Mouse (Mus musculus): ENCODE data around the gene Zzef1.
"Not testable (repeated sequence)": the region's sequence is repeated elsewhere in the genome, so short reads cannot be mapped to it uniquely, and the experiment has no call there.

The Zzef1 gene

GRCm38 (mm10) chr11:72795455-72796295 is at the start of gene Zzef1, which contains the start of gene Cyb5d2:
Gene Zzef1 (plus strand): TSS chr11:72796226.
Gene Cyb5d2 (minus strand): TSS chr11:72796142.
- peak; percentile 97 for DNase-seq (ENCODE audit: low spot score)

DNA sequence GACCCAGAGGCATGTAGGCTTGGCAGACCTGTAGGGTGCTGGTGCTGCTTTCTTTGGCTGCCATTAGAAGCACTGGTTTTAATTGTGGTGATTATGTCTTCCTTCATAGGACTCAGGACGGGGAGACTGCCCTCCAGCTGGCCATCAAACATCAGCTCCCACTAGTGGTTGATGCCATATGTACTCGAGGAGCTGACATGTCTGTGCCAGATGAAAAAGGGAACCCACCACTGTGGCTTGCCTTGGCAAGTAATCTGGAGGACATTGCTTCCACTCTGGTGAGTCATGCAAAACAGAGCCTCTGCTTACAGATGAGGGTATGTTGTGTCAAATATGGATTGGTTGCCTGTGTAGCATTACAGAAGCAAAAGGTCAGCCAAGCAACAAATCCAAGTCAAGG is 44.1 kb upstream of the Zzef1 start:
- DNase-seq (ENCODE audit: low spot score) = peak; percentile 3

DNA sequence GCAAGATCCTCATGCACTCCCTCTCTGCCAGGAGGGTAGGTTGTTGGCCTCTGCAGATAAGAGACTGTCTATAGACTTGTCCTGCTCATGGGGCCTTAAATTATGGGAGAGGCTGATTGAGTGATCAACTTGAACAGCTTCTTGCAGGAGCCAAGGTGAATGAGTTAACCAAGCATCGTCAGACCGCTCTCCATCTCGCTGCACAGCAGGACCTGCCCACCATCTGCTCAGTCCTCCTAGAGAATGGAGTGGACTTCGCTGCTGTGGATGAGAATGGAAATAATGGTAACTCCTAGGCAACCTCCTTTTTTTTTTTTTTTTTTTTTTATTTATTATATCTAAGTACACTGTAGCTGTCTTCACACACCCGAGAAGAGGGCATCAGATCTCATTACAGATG is 37.7 kb upstream of the Zzef1 start:
- no peak for DNase-seq (ENCODE audit: low spot score)

- no peak for DNase-seq (ENCODE audit: low spot score)
Measured at GRCm38 (mm10) chr11:72759581-72759980, 36.4 kb upstream of the Zzef1 start.

DNA sequence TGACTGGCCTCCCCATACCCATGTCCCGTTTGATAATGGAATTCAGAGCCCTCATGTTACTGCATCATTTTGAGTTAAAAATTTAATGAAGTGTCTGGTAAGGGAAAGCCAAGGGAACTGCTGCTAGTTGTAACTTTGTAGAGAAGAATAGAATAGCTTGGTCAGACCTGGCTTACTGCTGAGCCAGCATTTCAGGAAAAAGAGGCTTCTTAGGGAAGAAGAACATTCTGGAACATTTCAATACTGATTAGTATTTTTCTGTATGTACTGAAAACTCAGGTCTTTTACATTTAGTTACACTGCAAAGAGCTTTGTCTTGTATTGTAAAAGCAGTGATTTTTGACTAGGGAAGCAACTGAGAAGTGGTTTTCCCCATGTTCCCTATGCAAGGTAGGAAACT is 35.2 kb upstream of the Zzef1 start:
- DNase-seq (ENCODE audit: low spot score) = no peak

GRCm38 (mm10) chr11:72764270-72764669 is 31.8 kb upstream of the Zzef1 start:
- DNase-seq (ENCODE audit: low spot score) = no peak

DNA sequence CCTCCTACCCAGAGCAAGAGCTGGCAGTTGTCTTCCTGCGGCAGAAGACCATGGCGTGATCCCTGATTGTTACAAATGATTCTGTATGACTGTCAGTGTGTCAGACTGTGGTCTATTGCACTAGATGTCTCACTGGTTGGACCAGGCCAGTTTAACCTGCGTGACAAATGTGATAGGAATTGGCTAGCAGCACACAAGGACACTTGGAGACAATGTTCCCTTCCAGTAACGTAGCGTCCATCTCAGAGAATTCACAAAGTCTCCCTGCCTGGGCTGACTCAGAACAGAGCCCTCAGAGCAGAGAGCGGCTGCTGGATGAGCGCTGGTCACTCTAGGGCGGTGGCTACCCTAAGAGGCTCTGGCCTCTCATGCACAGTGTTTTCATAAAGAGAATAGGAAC is 28.3 kb upstream of the Zzef1 start:
- no peak for DNase-seq (ENCODE audit: low spot score)

DNA sequence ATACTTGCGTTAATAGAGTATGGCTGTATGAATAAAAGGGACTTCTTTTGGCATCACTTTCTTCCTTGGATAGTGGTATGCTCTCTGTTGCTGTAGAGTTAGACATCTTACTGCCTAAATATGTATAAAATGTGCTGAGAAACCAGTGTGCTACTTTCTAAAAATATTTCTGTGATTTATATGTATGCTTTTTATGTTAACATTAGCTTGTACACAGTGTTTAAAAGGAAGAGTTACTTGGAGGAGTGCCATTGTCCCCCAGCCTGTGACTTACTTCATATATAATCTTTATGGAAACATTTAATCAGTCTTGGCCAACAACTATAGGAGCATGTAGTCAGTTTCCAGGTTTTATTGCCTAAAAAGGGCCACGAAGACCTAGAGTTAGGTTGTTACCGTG is 27.0 kb upstream of the Zzef1 start:
- no peak for DNase-seq (ENCODE audit: low spot score)

DNA sequence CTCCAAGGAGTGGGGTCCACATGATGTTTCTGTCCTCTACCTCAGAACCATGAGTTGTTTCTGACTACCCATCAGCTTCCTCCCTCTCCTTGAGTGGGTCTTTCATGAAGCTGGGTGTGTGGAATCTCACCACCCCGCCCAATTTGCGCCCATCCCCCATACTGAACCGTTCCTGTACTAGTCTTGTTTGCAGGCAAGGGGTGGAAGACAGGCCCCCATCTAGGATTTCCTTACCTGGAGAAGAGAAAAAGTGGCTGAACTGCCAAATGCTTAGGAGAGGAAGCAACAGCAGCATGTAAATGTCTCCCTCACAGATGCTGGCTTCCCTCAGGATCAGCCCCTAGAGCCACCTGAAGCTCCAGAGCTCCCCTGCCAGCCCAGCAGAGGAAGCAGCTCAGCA is 25.7 kb upstream of the Zzef1 start:
- DNase-seq (ENCODE audit: low spot score) = no peak

GRCm38 (mm10) chr11:72770816-72771215 is 25.2 kb upstream of the Zzef1 start:
- no peak for DNase-seq (ENCODE audit: low spot score)

GRCm38 (mm10) chr11:72771461-72771860 is 24.6 kb upstream of the Zzef1 start:
- no peak for DNase-seq (ENCODE audit: low spot score)

GRCm38 (mm10) chr11:72772611-72773010 is 23.4 kb upstream of the Zzef1 start:
- DNase-seq (ENCODE audit: low spot score) = not testable (repeated sequence)

DNA sequence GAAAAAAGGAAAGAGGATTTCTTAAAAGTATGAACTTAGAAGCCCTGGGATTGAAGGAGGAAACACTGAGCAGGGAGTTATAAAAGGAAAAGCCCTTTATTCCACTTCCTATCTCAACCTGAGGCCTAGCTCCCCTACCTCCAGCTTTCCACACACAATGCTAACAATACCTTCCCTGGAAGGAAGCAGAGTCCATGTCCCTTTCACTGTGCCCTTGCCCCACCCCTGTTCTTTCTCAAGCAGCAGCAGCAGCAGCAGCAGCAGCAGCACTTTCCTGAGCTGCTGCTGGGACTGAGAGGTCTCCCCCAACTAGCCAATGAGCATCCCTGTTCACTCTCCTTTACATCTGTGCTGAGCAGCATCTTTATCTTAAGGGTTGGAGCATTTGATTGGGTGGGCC is 17.1 kb upstream of the Zzef1 start:
- no peak for DNase-seq (ENCODE audit: low spot score)

DNA sequence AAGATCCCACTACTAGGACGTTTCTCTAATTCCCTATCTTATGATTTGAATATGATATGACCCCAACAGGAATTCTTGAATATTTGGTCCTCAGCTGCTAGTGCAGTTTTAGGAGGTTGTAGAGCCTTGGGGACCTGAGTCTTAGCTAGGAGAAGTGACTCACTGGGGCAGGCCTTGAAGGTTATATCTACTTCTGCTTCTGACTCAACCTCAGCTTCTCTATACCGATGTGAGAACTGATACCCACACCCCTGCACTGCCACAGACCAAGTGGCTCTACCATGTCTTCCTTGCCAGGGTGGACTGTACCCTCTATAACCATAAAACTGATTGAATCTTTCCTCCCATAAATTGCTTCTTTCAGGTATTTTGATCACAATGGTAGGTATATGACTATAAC is 13.9 kb upstream of the Zzef1 start:
- no peak for DNase-seq (ENCODE audit: low spot score)

DNA sequence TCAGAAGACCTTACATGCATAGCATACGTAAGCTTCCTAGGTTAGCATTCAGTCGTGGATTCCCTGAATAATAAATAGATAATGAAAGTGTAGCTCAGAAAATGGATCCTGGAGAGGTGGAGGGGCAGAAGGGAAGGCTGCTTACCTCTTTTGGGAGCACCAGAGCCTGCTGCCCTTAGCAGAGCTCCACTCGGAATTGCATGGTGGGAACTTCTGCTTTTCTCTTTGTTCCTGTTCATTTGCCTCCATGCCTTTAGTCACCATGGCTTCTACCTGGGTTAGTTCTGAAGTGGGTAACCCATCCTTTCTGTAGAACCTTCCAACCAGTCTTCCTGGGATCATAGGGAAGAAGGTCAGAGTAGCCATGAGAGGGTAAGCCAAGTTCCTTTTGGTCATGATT is 13.5 kb upstream of the Zzef1 start:
- no peak for DNase-seq (ENCODE audit: low spot score)

- DNase-seq (ENCODE audit: low spot score) = no peak
Measured at GRCm38 (mm10) chr11:72792033-72792432, 4.0 kb upstream of the Zzef1 start.

DNA sequence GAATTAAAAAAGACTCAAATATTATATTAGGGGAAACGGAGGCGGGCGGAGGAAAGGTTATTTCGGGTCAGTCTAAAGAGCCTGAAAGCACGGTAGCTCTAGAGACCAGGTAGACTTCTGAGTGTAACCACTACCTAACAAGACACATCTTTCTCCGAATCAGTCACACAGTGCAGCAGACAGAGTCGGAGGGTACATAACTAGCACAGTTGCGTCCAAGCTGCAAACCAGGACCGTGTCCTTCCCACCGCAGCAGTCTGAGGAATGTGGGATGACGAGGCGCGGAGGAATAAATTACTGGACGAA is 924 bp upstream of the Zzef1 start:
- no peak for DNase-seq (ENCODE audit: low spot score)

DNA sequence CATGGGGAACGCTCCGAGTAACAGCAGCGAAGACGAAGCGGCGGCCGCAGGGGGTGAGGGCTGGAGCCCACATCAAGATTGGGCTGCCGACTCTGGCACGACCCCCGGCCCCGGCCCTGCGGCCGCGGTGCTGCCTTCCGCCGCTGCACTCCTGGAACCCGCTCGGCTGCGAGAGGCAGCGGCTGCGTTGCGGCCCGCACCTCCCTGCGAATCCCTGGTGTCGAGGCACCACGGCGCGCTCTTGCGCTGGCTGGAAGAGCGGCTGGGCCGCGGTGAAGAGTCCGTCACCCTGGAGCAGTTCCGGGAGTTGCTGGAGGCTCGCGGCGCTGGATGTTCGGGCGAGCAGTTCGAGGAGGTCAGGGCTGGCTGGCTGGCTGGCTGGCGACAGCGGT is 266 bp downstream of the Zzef1 start:
- no peak for DNase-seq (ENCODE audit: low spot score)

GRCm38 (mm10) chr11:72796773-72797338 is 830 bp downstream of the Zzef1 start:
- DNase-seq (ENCODE audit: low spot score) = no peak

DNA sequence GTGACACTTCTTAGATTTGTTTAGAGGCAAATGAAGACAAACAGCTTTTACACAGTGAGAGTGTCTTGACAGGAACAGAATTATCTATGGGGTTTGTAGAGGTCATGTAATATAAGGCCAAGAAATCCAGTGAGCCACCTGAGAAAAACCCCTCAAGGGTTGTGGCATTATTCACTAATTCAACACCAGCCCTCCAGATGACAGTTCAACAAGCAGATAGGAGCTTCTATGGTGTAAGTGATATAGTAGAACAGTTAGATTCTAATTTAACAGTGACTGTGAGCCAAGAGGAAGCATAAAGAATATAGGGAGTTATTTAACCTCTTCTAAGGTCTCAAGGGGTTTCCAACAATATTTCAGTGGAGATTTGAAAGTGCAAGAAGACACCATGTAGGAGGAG is 2.1 kb downstream of the Zzef1 start:
- no peak for DNase-seq (ENCODE audit: low spot score)

- no peak for DNase-seq (ENCODE audit: low spot score)
Measured at GRCm38 (mm10) chr11:72801182-72801581, 5.2 kb downstream of the Zzef1 start.

DNA sequence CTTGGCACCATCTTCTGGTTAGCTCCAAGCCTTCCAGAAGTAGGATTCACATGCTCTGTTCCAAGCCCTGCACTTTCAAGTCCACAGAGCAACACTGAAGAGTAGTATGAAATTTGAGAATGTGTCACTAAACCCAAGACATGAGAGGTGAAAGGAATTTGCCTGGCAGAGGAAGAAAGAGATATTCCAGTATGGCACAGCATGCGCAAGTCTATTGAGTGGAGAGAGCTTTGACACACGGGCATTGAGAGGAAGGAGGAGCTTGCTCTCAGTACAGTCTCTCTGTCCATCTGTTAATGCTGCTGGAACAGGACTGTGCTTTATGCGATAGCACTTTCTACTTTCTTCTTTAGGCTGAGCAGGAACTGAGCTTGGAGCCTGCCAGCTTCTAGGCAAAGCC is 7.0 kb downstream of the Zzef1 start:
- DNase-seq (ENCODE audit: low spot score) = no peak

DNA sequence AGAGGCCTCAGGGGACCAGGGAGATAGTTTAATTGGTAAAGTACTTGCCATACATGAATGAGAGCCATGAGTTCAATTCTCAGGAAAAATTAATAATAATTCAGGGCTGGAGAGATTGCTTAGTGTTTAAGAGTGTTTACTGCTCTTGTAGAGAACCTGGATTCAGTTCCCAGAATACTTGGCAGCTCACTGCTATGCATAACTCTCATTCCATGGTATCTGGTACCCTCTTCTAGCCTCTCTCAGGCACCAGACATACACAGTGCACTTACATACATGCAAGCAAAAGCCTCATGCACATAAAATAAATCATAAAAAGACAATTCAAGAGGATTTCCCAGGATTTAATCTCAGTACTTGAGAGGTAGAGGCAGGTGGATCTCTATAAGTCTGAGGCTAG is 8.6 kb downstream of the Zzef1 start:
- DNase-seq (ENCODE audit: low spot score) = no peak

DNA sequence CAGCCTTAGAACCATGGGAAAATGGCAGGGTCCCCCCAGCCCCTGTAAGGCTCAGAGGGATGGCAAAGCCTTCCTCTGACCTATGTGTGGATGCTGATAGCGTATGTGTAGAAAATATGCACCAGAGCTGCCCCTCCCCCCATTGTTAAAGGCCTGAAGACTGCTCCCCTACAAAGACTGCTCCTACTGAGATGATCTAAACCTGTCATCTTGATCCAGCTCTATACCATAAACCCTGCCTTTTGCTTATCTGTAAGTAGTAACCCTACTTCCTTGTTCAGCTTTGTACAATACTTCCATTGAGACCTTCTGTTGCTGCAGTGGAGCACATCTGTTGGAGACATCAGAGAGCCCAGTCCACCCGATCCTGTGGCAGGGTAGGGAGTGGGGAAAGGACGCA is 9.2 kb downstream of the Zzef1 start:
- DNase-seq (ENCODE audit: low spot score) = no peak

All from retina, embryonic 14.5 days (tissue).